Mouse (Mus musculus) right cerebral cortex, postnatal 36 days (tissue): ENCODE measurements around the gene Tubb4a.
"Not testable (repeated sequence)": the region's sequence is repeated elsewhere in the genome, so short reads cannot be mapped to it uniquely, and the experiment has no call there.

Experiments
- DNase-seq, 2 experiments: peaks; one replicate each; pipeline ENCODE4 v3.0.0; 2022; ENCODE audit warnings: low spot score in 2 of 2, mixed read lengths in 1 of 2

Tubb4a gene

GRCm38 (mm10) chr17:57087049-57087832 lies at the start of gene Tubb4a:
Gene Tubb4a, minus strand, starts transcription at chr17:57087782.
- DNase-seq: peak; percentile 86 to 88

- no peak for DNase-seq
These were observed 48.1 kb upstream of the Tubb4a start for GRCm38 (mm10) chr17:57135635-57136034.

GRCm38 (mm10) chr17:57134693-57135092 lies 47.1 kb upstream of the Tubb4a start:
- DNase-seq: no peak

DNA sequence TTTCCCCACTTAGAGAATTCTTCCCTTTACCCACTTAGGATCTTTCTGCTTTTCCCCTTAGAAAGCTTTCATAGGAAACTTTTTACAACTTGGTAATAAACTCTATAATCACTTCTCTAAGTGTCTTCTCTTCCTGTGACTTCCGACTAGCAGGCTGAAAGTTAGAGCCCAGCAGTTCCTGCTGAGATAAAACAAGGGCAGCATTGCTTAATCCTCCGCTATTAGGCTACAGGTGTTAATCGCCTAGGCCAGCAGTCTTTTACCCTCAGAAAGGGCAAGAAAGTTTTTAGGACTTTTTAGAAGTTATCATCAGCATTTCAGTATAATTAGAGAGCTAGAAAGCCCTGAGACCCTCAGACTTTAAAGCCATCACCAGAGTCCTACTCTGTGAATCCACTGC lies 46.4 kb upstream of the Tubb4a start:
- not testable (repeated sequence) for DNase-seq

DNA sequence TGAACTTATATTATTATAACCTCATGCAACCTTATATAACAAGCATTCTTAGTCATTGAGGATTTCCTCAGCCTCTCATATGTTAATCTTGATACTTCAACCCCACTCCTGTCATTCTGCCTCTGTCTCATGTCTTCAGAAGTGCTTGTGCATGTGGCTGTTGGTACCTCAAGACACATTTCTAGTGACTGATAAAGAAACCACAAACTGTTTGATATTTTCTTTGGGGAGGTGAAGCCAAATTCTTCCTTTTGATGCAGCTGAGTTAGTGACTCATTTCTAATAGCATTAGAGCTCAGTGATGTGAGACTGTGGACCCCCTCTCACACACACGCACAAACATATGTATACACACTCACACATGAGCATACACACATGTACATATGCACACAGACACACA lies 44.2 kb upstream of the Tubb4a start:
- DNase-seq: no peak

DNA sequence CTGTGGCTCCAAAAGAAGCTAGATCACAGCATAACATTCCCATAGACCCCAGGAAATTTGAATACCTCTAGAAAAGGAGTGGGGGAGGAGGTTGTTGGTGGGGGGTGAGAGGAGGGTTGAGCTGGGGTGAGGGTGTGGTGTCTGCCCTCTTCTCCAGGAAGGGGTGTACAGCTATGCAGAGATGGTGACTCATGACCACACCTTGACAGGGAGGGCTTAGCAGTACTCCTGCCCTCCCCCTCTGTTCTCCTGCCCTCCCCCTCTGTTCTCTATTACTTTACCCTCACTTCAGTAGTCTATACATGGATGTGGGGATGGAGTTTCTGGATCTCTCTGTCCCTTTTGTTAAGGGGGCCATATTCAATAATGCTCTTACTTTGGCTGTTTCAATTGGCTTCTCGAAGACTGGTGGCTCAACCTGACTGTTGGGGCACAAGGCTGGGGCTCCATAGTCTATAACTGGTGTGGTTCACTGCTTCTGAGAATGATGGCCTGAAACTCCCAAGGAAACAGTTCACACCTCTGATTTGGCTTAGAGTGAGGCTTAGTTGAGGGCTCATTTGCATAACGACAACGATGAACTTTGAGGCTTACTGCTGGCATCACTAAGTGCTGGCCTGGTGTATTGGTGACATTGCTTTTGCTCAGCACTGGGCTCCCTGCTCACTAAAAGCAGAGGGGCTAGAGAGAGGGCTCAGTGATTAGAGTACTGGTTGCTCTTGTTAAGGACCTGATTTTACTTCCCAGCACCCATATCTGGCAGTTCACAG lies 38.5 kb upstream of the Tubb4a start:
- no peak for DNase-seq

DNA sequence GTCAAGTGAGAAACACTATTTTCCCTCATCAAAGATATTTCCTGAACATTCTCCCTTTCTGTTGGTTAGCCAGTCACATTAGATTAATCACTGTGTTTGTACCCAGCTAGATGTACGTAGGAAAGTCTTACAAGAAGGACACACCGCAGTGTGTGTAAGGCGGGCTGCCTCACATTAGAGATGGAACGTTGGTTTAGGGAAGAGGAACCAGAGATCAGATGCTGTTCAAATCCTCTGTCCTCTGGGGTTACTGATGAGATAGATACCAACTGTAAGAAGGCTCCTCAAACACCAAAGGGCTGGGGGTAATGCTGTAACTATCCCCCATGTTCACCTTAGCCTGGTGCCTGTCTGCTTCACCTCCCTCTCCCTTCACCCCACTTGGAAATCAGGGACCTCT lies 37.2 kb upstream of the Tubb4a start:
- DNase-seq: no peak

DNA sequence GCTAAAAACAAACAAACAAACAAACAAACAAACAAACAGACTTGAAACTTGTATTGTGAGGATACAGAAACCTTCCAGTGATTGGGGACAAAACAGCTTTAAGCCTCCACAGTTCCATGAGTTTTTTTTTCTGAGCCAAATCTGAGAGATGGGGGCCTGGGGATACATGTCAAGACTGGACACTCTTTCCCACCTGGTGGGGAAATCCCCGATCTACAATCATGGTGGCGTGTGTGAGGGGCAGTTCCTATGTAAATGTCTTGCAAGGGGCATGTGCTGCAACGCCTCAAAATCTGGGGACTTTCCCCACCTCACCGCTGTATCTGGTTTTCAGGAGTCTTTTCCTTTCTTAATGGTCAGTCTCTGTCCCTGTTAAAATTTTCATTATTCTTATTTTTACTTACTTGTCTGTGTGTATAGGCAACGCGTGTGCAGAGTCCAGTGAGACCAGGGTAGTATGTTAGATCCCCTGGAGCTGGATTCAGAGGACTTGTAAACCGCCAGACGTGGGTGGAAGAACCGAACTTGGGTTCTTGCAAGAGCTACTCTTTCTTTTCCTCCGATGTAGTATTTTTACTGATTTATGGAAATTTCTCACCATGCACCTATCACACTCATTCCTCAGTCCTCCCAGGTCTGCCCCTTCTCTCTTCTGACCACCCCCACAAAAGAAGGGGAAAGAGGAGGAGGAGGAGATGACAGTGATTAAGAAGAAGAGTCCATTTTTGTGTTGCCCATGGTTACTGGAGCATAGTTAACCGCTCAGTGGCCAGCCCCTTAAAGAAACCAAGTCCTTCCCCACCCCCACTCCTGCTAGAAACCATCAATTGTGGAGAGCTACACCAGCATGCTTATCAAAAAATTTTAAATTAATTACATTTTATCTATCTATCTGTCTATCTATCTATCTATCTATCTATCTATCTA lies 35.9 kb upstream of the Tubb4a start:
- no peak for DNase-seq

DNA sequence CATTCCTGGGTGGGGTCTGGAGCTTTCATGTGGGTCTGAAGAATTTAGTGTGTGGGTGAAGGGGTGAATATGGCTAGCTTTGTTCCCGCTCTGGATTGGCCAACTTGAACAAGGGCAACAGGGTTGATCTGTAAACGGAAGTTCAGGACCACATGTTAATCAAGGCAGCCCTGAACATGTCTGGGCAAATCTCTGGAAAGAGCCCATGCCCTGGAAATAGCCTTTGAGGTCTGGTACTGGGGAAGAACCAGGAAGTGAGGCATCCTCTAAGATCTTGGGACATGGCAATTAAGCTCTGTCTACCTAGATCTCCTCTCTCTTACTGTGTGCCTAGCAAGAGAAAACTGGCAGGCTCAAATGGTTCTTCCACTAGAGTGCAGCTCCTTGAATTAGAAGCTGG lies 34.3 kb upstream of the Tubb4a start:
- no peak for DNase-seq

DNA sequence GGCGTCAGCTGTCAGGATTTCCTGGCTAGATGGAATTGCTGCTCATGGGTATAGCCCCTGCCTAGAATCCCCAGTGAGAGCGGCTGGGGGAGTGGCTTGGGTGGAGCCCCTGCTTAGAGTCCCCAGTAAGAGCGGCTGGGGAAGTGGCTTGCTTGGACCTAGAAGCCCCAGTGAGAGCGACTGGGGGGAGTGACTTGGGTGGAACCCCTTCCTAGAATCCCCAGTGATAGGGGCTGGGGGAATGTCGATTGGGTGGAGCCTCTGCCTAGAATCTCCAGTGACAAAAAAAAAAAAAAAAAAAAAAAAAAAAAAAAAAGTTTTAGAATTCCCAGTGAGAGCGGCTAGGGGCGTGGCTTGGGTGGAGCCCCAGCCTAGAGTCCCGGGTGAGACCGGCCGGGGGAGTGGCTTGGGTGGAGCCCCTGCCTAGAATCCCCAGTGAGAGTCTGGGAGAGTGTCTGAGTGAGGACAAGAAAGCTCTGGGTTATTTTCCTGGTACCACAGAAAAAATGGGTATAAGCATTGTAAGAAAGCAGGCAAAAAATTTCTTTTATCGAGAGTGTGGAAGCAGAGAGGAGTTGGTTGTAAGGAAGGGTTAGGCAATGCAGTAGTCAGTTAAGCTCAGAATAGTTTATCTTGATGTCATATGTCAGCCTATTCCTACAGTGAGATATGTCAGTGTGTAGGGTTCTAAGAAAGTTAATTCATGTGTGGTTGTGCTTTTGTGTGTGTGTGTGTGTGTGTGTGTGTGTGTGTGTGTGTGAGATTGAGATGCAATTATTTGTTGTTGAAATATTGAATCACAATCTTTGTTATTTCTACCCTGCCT lies 31.2 kb upstream of the Tubb4a start:
- no peak for DNase-seq

- no peak for DNase-seq
These were observed 29.2 kb upstream of the Tubb4a start for GRCm38 (mm10) chr17:57116801-57117200.

DNA sequence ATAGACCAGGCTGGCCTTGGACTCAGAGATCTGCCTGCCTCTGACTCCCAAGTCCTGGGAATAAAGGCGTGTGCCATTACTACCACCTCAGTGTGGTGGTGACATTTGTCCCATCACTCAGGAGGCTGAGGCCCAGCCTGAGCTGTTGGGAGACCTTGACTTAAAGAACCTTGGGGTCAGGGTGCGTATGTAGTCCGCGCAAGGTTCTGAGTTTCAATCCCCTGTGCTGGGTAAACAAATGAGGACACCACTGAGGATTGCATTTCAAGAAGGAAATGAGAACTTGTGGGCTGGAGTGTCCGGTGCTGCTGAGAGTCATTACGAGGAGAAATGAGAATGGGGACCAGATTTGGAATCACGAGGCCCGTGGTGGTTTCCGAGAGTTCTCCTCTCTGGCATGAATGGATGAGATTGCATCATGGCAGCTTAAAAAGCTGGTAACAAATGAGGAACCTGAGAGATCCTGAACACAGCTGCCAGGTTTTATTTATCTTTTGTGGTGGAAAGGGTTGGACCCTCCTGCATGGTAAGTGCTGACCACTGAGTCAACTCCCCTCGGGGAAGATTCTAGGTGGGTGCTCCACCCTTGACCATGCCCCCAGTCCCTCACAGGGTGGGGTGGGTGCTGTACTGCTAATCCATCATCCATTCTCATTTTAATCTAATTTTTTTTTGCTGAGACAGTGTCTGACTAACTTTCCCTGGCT lies 25.3 kb upstream of the Tubb4a start:
- no peak for DNase-seq

DNA sequence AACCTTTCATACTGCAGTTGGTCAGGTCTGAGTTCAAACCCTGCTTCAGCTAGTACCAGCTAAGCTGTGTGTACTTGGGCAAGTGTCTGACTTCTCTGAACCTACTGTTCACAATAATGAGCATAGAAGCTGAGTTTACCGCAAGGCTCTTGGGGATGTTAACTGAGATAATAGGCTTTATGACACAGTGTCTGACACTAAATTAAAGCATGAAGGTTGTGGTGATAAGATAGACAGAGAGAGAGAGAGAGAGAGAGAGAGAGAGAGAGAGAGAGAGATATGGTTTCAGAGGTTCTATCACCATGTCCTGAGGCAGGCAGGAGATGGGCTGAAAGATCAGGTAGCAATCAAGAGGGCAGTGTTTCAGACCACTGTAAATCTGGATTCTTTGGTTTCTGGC lies 22.4 kb upstream of the Tubb4a start:
- DNase-seq: no peak

GRCm38 (mm10) chr17:57108666-57109171 lies 21.1 kb upstream of the Tubb4a start:
- no peak for DNase-seq

- no peak for DNase-seq
These were observed 20.6 kb upstream of the Tubb4a start for GRCm38 (mm10) chr17:57108040-57108665.

- DNase-seq: no peak
These were observed 19.5 kb upstream of the Tubb4a start for GRCm38 (mm10) chr17:57107064-57107463.

- no peak for DNase-seq
These were observed 18.4 kb upstream of the Tubb4a start for GRCm38 (mm10) chr17:57106035-57106368.

DNA sequence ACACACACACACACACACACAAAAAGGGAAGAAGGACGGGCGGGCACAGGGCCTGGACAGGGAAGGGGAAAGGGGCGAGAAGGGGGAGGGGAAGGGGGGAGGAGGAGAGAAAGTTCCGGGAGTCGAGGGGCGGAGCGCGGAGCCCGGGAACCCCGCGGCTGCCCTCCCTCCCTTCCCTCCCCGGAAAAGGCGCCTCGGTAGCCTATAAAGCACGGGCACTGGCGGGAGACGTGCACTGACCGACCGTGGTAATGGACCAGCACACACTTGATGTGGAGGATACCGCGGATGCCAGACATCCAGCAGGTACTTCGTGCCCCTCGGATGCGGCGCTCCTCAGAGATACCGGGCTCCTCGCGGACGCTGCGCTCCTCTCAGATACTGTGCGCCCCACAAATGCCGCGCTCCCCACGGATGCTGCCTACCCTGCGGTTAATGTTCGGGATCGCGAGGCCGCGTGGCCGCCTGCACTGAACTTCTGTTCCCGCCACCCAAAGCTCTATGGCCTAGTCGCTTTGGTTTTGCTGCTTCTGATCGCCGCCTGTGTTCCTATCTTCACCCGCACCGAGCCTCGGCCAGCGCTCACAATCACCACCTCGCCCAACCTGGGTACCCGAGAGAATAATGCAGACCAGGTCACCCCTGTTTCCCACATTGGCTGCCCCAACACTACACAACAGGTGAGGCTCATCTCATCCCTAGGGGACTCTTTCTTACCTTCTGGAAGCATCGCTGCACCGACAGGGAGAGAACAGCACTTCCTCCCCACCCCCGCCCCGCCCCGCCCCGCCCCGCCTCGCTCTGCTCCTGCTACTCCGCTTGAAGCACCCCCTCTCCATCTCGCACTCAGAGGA lies 17.8 kb upstream of the Tubb4a start, which contains the start of gene Tnfsf9:
Gene Tnfsf9, plus strand, starts transcription at position 145 of the 854 bp plus-strand sequence.
- DNase-seq: no peak

DNA sequence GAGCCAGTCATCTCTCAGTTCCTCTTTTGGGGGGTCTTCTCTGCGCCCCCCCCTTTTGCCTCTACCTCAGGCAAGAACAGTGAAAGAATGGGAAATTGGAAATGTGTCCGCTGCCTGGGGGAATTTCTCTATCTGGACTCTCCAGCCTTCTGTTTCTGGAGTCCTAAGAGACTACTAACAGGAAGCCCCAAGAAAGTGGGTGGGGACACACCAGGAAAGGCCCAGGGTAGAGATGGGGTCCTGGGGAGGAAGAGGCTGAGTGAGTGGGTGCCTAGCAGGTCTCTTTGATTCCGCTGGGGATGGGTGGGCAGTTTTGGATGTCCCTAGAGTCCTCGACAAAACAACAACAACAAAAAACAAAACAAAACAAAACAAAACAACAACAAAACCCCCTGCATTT lies 16.9 kb upstream of the Tubb4a start:
- DNase-seq: no peak
